8 mouse cellular contexts compared by ENCODE assay signal in genomic region chr17:36252250-36252876, GRCm38 (mm10). TPM values are rescaled to one million over a fixed set of nuclear protein-coding genes. Genes with fewer than 3 reads are reported as not detected.
DNase-seq lines count a peak whose midpoint lies in the region; ATAC-seq and TF ChIP-seq lines count a peak whose summit lies in the region.

No protein-coding gene starts in this region.

- H3K27ac ChIP-seq in forebrain, postnatal 0 days (ENCODE audit: low read depth, low read length), result no peak overlapping the region

- H3K9ac ChIP-seq in forebrain, postnatal 0 days, result no peak overlapping the region

- no peak for TF ChIP-seq CTCF in forebrain, postnatal 0 days (IDR thresholded peaks at IDR 0.05; ENCODE audit: low read depth)

- peaks cover 7% of the 10 kb centered on the region; the same call in 1 of the 2 replicates for H3K4me1 ChIP-seq in forebrain, postnatal 0 days (ENCODE audit: insufficient read depth)

- peak; percentile 56 for DNase-seq in 3134 (ENCODE audit: extremely low read depth, insufficient read length, low spot score)
- peak; percentile 15 for DNase-seq in Muller cell, postnatal 12 days (ENCODE audit: inconsistent ontology term)
- no peak for DNase-seq in forebrain, postnatal 0 days
- peak; percentile 35 to 58 for DNase-seq in kidney, postnatal 4 days
- DNase-seq in thymus, adult 18-20 months, result peak; percentile 50 to 60
- DNase-seq in left cerebral cortex, adult 9 months (ENCODE audit: low spot score in 2 of 2), result no peak
- no peak for DNase-seq in left cerebral cortex, adult 18-20 months (ENCODE audit: low spot score in 2 of 2)

- no peaks in the 10 kb centered on the region for H3K9me3 ChIP-seq in forebrain, postnatal 0 days (ENCODE audit: low read length)

- peak overlapping the region; percentile 31 for H3K4me2 ChIP-seq in forebrain, postnatal 0 days (ENCODE audit: low read depth)

- no peak overlapping the region for H3K4me3 ChIP-seq in forebrain, postnatal 0 days (ENCODE audit: low read depth, low read length)

- peaks cover 9% of the 10 kb centered on the region for H3K27me3 ChIP-seq in forebrain, postnatal 0 days (ENCODE audit: insufficient read depth, low read length)

- H3K36me3 ChIP-seq in forebrain, postnatal 0 days (ENCODE audit: insufficient read depth), result no peaks in the 10 kb centered on the region; the same call in 1 of the 2 replicates

- ATAC-seq in forebrain, postnatal 0 days, result peak; percentile 23
- ATAC-seq in megakaryocyte progenitor cell, adult 5-6 weeks (replicated peaks; ENCODE audit: poor library complexity), result peak; percentile 72

- 14% methylated on average over 25 of the region's 25 CpGs for WGBS in forebrain, postnatal 0 days

RNA-seq across cellular contexts. Expression of gene Rpp21, which starts 5.5 kb away (rescaled TPM):
- 39.2 and 58.2 TPM in 2 replicates for total RNA-seq in forebrain, postnatal 0 days (2014; rRNA removed)
- 139 and 159 TPM in 2 replicates for polyA plus RNA-seq in forebrain, postnatal 0 days (2015; fragmentation: Nextera tagmentation; extraction: Ambion mirVana)
- 48.6 and 56.3 TPM in 2 replicates for total RNA-seq in megakaryocyte progenitor cell, adult 5-6 weeks (2015)
- total RNA-seq in megakaryocyte progenitor cell, adult 5-6 weeks (2017), result 25.9 and 50.6 TPM in 2 replicates
- 10 to 100 TPM; 39.3 to 43.6 TPM for total RNA-seq in left cerebral cortex, adult 18-20 months (2021)

RNA-seq across cellular contexts. Expression of gene Trim39, which starts 19.7 kb away (rescaled TPM):
- total RNA-seq in forebrain, postnatal 0 days (2014; rRNA removed), result 27.1 and 27.8 TPM in 2 replicates
- polyA plus RNA-seq in forebrain, postnatal 0 days (2015; fragmentation: Nextera tagmentation; extraction: Ambion mirVana), result 7.9 and 11.2 TPM in 2 replicates
- total RNA-seq in megakaryocyte progenitor cell, adult 5-6 weeks (2015), result 13.2 and 14.1 TPM in 2 replicates
- 15.3 and 16.3 TPM in 2 replicates for total RNA-seq in megakaryocyte progenitor cell, adult 5-6 weeks (2017)
- 10 to 100 TPM; 22.9 to 25.7 TPM for total RNA-seq in left cerebral cortex, adult 18-20 months (2021)

RNA-seq across cellular contexts. Expression of gene H2-M10.2, which starts 33.9 kb away (rescaled TPM):
- total RNA-seq in forebrain, postnatal 0 days (2014; rRNA removed), result not detected in 2 replicates
- not detected in 2 replicates for polyA plus RNA-seq in forebrain, postnatal 0 days (2015; fragmentation: Nextera tagmentation; extraction: Ambion mirVana)
- not detected in 2 replicates for total RNA-seq in megakaryocyte progenitor cell, adult 5-6 weeks (2015)
- total RNA-seq in megakaryocyte progenitor cell, adult 5-6 weeks (2017), result not detected in 2 replicates
- not detected for total RNA-seq in left cerebral cortex, adult 18-20 months (2021)

Comparison
In these comparisons a context has a peak if more than half of its experiments do, and no peak if none do; other contexts are left out.
1. DNase-seq: peak in 3134 (single experiment), Muller cell, postnatal 12 days (single experiment), kidney, postnatal 4 days (2 of 2) and thymus, adult 18-20 months (2 of 2); none in forebrain, postnatal 0 days (single experiment), left cerebral cortex, adult 9 months (0 of 2) and left cerebral cortex, adult 18-20 months (0 of 2).